Mouse (Mus musculus): Measurements from ENCODE around the gene Slc33a1. TPM values are rescaled to one million over a fixed set of nuclear protein-coding genes. Genes with fewer than 3 reads are reported as not detected.
A peak's percentile ranks its signal among the peaks of the same experiment; 100 is the strongest.

Gene Slc33a1
- 19.9 and 20.4 TPM in 2 replicates for polyA plus RNA-seq (2014; fragmentation: Nextera tagmentation; extraction: Ambion mirVana)

- H3K4me1 ChIP-seq (ENCODE audit: control insufficient read depth, insufficient read depth, low read length) = peaks cover 28% of the 10 kb centered on the region
- H3K4me2 ChIP-seq (ENCODE audit: low read length) = peak within 1 kb of the TSS; percentile 86
- ATAC-seq (ENCODE audit: low FRiP score, low TSS enrichment) = peak; percentile 97
- peak within 1 kb of the TSS; percentile 83 for H3K9ac ChIP-seq (replicated peaks; ENCODE audit: low read length)
- H3K4me3 ChIP-seq (replicated peaks; ENCODE audit: low read depth, low read length) = peak within 1 kb of the TSS; percentile 90
- 0 out of 2 replicates have a peak, but pooled peaks cover 3% of the 10 kb centered on the region for H3K36me3 ChIP-seq (ENCODE audit: control insufficient read depth, insufficient read depth, low read length)
- under 1% methylated on average over 69 of the region's 69 CpGs for WGBS
- peak within 1 kb of the TSS; percentile 86 for H3K27ac ChIP-seq (replicated peaks; ENCODE audit: low read depth, low read length)
- H3K9me3 ChIP-seq (ENCODE audit: control insufficient read depth, low read length) = no peaks in the 10 kb centered on the region
- peak; percentile 100 for DNase-seq
- no peaks in the 10 kb centered on the region; the same call in none of the 2 replicates for H3K27me3 ChIP-seq (ENCODE audit: control insufficient read depth, insufficient read depth, low read length)
These were observed at the start of gene Slc33a1 for GRCm38 (mm10) chr3:63964100-63964921. Gene Slc33a1 (minus strand): TSS chr3:63964768.

DNA sequence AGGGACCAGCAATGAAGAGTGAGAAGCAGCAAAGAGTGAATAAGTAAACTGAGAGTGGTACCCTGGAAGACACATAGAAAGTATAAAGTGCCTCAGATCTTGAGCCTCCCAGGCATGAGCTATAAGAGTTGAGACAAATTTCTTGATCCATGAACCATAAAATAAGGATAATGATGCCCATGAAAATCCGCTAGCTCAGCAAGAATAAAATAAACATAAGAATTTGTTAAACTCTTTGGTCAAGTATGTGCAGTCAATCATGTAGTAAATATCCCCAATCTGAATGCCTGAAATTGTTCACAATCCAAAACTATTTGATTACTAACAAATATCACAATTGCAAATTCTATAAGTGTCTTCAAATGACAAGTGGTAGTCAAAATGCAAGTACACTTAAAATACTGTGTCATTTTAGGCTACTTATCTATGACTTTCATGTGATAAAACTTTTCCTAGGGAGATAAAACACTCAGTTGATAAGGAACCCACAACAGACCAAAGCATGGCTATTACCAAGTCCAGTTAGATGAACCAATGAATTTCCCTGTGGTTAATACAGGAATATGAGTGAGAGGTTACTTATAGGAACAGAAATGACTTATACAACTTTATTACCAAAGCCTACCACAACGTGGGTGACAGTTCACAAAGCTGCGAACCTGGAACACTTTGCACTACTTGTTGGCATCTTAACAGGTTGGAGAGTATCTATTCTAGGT, 24.3 kb upstream of the Slc33a1 start:
- Histone ChIP-seq H3K4me1 (ENCODE audit: control insufficient read depth, insufficient read depth, low read length) (no peaks in the 10 kb centered on the region), H3K27me3 (ENCODE audit: control insufficient read depth, insufficient read depth, low read length) (no peaks in the 10 kb centered on the region), H3K27ac (replicated peaks; ENCODE audit: low read depth, low read length) (no peak overlapping the region), H3K36me3 (ENCODE audit: control insufficient read depth, insufficient read depth, low read length) (peaks cover 70% of the 10 kb centered on the region), H3K4me2 (ENCODE audit: low read length) (no peak overlapping the region), H3K4me3 (replicated peaks; ENCODE audit: low read depth, low read length) (no peak overlapping the region), H3K9me3 (ENCODE audit: control insufficient read depth, low read length) (no peaks in the 10 kb centered on the region), H3K9ac (replicated peaks; ENCODE audit: low read length) (no peak overlapping the region)
- no peak for DNase-seq
- no peak for ATAC-seq (ENCODE audit: low FRiP score, low TSS enrichment)
- 95% methylated on average over 3 of the region's 3 CpGs for WGBS

DNA sequence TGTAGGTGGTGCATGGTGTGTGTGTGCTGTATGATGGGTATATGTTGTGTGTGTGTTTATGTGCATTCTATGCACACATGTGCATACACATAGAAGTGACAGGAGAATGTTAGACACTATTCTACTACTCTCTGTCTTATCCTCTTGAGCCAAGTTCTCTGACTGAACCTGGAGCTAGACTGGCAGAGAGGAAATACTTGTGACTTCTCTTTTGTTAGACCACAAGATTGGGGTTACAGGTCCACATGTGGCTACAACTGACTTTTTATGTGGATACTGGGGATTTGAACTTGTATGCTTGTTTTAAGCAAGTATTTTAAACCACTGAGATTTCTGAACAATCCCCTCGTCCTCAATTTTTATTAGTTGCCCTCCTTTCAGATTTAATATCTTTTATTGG, 22.1 kb upstream of the Slc33a1 start:
- H3K9ac ChIP-seq (replicated peaks; ENCODE audit: low read length) = no peak overlapping the region
- DNase-seq = no peak
- no peaks in the 10 kb centered on the region for H3K4me1 ChIP-seq (ENCODE audit: control insufficient read depth, insufficient read depth, low read length)
- WGBS = 92% methylated on average over 1 of the region's 1 CpGs
- peaks cover 59% of the 10 kb centered on the region for H3K36me3 ChIP-seq (ENCODE audit: control insufficient read depth, insufficient read depth, low read length)
- H3K9me3 ChIP-seq (ENCODE audit: control insufficient read depth, low read length) = no peaks in the 10 kb centered on the region
- no peak overlapping the region for H3K4me3 ChIP-seq (replicated peaks; ENCODE audit: low read depth, low read length)
- H3K4me2 ChIP-seq (ENCODE audit: low read length) = no peak overlapping the region
- no peak for ATAC-seq (ENCODE audit: low FRiP score, low TSS enrichment)
- no peaks in the 10 kb centered on the region for H3K27me3 ChIP-seq (ENCODE audit: control insufficient read depth, insufficient read depth, low read length)
- H3K27ac ChIP-seq (replicated peaks; ENCODE audit: low read depth, low read length) = no peak overlapping the region

DNA sequence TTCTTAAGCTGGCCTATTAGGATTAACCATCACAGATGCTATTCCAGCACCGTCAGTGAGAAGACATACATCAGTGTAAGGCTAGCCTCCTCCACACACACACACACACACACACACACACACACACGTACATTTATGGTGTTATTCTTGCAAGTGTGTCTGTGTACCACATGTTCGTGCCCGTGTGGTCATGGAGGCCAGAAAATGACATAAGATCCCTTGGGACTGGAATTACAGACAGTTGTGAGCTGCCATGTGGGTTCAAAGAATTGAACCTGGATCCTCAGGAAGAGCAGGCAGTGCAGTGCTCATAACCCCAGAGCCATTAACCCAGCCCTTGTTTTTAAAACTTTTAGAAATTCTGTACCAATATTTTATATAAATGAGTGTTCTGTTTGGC, 13.3 kb upstream of the Slc33a1 start:
- DNase-seq (no peak), ATAC-seq (ENCODE audit: low FRiP score, low TSS enrichment) (no peak)
- peaks cover 15% of the 10 kb centered on the region; the same call in 1 of the 2 replicates for H3K36me3 ChIP-seq (ENCODE audit: control insufficient read depth, insufficient read depth, low read length)
- no peak overlapping the region for H3K9ac ChIP-seq (replicated peaks; ENCODE audit: low read length)
- peak overlapping the region; percentile 84 for H3K4me2 ChIP-seq (ENCODE audit: low read length)
- H3K9me3 ChIP-seq (ENCODE audit: control insufficient read depth, low read length) = no peaks in the 10 kb centered on the region
- 71% methylated on average over 4 of the region's 4 CpGs for WGBS
- no peaks in the 10 kb centered on the region for H3K27me3 ChIP-seq (ENCODE audit: control insufficient read depth, insufficient read depth, low read length)
- no peak overlapping the region for H3K4me3 ChIP-seq (replicated peaks; ENCODE audit: low read depth, low read length)
- peaks cover 19% of the 10 kb centered on the region for H3K4me1 ChIP-seq (ENCODE audit: control insufficient read depth, insufficient read depth, low read length)
- no peak overlapping the region for H3K27ac ChIP-seq (replicated peaks; ENCODE audit: low read depth, low read length)

DNA sequence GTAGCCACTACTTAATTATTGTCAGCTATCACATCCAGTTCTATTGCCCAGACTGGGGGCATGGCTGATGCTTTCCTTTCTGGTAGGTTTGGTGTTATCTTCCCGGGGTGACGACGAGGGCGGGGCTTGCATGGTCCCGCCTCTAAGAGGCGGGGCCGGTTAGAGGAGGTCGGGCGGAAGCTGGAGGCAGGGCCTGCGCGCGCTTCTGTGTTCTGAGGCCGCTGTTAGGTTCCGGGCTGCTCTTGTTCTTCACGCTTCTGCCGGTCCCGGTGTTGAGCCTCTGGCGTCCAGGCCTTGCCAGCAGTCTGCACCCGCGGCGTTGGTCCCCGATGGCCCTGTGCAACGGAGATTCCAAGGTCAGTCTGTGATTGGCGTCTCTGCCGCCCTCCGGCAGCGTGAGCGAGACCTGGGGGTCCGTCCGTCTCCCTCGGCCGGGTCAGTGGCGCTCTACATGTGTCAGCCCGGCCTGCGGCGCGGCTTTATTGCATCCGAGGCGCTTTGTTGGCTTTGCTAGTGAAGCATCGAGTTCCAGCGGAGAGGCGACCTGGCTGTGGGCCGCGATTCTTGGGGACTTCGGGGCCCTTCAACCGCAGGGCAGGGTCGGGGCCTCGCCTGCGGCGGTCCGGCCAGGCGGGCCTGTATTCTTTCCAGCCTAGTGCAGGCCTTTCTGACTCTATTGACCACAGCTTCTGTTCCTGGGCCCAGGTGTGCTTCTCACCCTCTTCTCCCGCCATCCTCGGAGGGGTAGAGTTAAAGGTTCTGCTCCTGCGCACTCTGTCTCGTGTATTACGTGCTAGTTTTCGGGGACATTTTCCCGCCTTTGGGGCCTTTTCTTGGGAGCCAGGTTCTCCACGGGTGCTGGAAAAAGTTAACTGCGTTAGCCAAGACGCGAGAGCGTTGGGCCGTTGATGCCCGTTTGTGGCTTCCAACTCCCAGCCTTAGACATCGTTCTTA, 11.7 kb upstream of the Slc33a1 start, which contains the start of gene Gmps:
TSS of gene Gmps (plus strand) at position 152 of the 954 bp plus-strand sequence.
- DNase-seq (peak; percentile 96), ATAC-seq (ENCODE audit: low FRiP score, low TSS enrichment) (peak; percentile 99)
- Histone ChIP-seq H3K36me3 (ENCODE audit: control insufficient read depth, insufficient read depth, low read length) (peaks cover 8% of the 10 kb centered on the region; the same call in 1 of the 2 replicates), H3K27ac (replicated peaks; ENCODE audit: low read depth, low read length) (peak within 1 kb of the TSS; percentile 89), H3K4me2 (ENCODE audit: low read length) (peak within 1 kb of the TSS; percentile 84), H3K4me3 (replicated peaks; ENCODE audit: low read depth, low read length) (peak within 1 kb of the TSS; percentile 93), H3K9ac (replicated peaks; ENCODE audit: low read length) (peak within 1 kb of the TSS; percentile 90), H3K9me3 (ENCODE audit: control insufficient read depth, low read length) (no peaks in the 10 kb centered on the region), H3K27me3 (ENCODE audit: control insufficient read depth, insufficient read depth, low read length) (no peaks in the 10 kb centered on the region), H3K4me1 (ENCODE audit: control insufficient read depth, insufficient read depth, low read length) (peaks cover 19% of the 10 kb centered on the region)
- WGBS = under 1% methylated on average over 67 of the region's 67 CpGs

DNA sequence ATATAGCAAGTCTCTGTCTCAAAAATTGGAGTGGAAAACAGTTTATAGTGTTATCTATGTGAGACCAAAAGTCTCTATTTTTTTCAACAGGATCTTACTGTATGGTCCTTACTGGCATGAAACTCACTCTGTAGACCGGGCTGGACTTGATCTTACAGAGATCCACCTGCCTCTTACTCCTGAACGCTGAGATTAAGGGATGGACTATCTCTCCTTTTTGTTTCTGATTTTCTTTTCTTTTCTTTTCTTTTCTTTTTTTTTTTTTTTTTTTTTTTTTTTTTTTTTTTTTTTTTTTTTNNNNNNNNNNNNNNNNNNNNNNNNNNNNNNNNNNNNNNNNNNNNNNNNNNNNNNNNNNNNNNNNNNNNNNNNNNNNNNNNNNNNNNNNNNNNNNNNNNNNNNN, 1.4 kb upstream of the Slc33a1 start:
- DNase-seq (no peak), ATAC-seq (ENCODE audit: low FRiP score, low TSS enrichment) (no peak)
- Histone ChIP-seq H3K27me3 (ENCODE audit: control insufficient read depth, insufficient read depth, low read length) (no peaks in the 10 kb centered on the region; the same call in none of the 2 replicates), H3K36me3 (ENCODE audit: control insufficient read depth, insufficient read depth, low read length) (no peaks in the 10 kb centered on the region), H3K9me3 (ENCODE audit: control insufficient read depth, low read length) (no peaks in the 10 kb centered on the region), H3K9ac (replicated peaks; ENCODE audit: low read length) (no peak overlapping the region), H3K4me3 (replicated peaks; ENCODE audit: low read depth, low read length) (no peak overlapping the region), H3K27ac (replicated peaks; ENCODE audit: low read depth, low read length) (no peak overlapping the region), H3K4me2 (ENCODE audit: low read length) (no peak overlapping the region), H3K4me1 (ENCODE audit: control insufficient read depth, insufficient read depth, low read length) (peaks cover 25% of the 10 kb centered on the region)
- WGBS = 86% methylated on average over 2 of the region's 2 CpGs

- Histone ChIP-seq H3K36me3 (ENCODE audit: control insufficient read depth, insufficient read depth, low read length) (no peaks in the 10 kb centered on the region), H3K27ac (replicated peaks; ENCODE audit: low read depth, low read length) (peak overlapping the region; percentile 57), H3K27me3 (ENCODE audit: control insufficient read depth, insufficient read depth, low read length) (no peaks in the 10 kb centered on the region; the same call in none of the 2 replicates), H3K9me3 (ENCODE audit: control insufficient read depth, low read length) (no peaks in the 10 kb centered on the region), H3K4me1 (ENCODE audit: control insufficient read depth, insufficient read depth, low read length) (peaks cover 28% of the 10 kb centered on the region), H3K9ac (replicated peaks; ENCODE audit: low read length) (no peak overlapping the region), H3K4me3 (replicated peaks; ENCODE audit: low read depth, low read length) (peak overlapping the region; percentile 90), H3K4me2 (ENCODE audit: low read length) (peak overlapping the region; percentile 86)
- ATAC-seq (ENCODE audit: low FRiP score, low TSS enrichment) = no peak
- WGBS = 79% methylated on average over 6 of the region's 6 CpGs
- DNase-seq = no peak
These were observed 318 bp upstream of the Slc33a1 start for GRCm38 (mm10) chr3:63964922-63965249.
